Mouse (Mus musculus) liver, adult 2 months (tissue): ENCODE data around the gene Gm20388.

ENCODE experiments used
- CTCF ChIP-seq: fragments of 200-500 bp; IDR thresholded peaks from 2 replicates; pipeline ENCODE4 v1.5.1; 2011; ENCODE audit warnings: low read depth, low read length, control low read depth
- POLR2A ChIP-seq: fragments of 200-500 bp; IDR thresholded peaks from 2 replicates; pipeline ENCODE4 v1.6.1; 2011; ENCODE audit warnings: low read length, control low read depth; ENCODE audit not compliant: insufficient read depth; ENCODE audit errors: extremely low read depth

GRCm38 (mm10) chr8:122322792-122323191 is 2412.2 kb downstream of the Gm20388 start:
- TF ChIP-seq POLR2A: no peak
- TF ChIP-seq CTCF: no peak
